Mouse (Mus musculus): ENCODE results near the gene Lztr1. TPM values are rescaled to one million over a fixed set of nuclear protein-coding genes. Genes with fewer than 3 reads are reported as not detected.

Lztr1 gene
- 80.6 TPM for polyA plus RNA-seq (2015; fragmentation: Illumina TruSeq; extraction: RNeasy Lipid Tissue Mini Kit (QIAGEN cat#74804); ENCODE audit: insufficient read depth, low read depth, low replicate concordance)

GRCm38 (mm10) chr16:17508546-17509239 lies at the start of gene Lztr1:
Gene Lztr1, plus strand, starts transcription at chr16:17508688.

GRCm38 (mm10) chr16:17489469-17490111 lies 18.9 kb upstream of the Lztr1 start, which contains the start of gene Aifm3:
Gene Aifm3, plus strand, starts transcription at chr16:17489611.

GRCm38 (mm10) chr16:17530640-17531288 lies 22.3 kb downstream of the Lztr1 start, which contains the start of gene Thap7:
Gene Thap7, minus strand, starts transcription at chr16:17531136.

GRCm38 (mm10) chr16:17561128-17561750 lies 52.8 kb downstream of the Lztr1 start, which contains the start of gene Lrrc74b:
Gene Lrrc74b, minus strand, starts transcription at chr16:17561247.

GRCm38 (mm10) chr16:17561751-17562208 lies 53.3 kb downstream of the Lztr1 start, which contains the start of gene P2rx6:
Gene P2rx6, plus strand, starts transcription at chr16:17561885.

Other genes starting within 250 kb of the Lztr1 start
- 35.5 TPM for gene Tmem191c, start 232.6 kb upstream of the Lztr1 start, polyA plus RNA-seq (2015; fragmentation: Illumina TruSeq; extraction: RNeasy Lipid Tissue Mini Kit (QIAGEN cat#74804); ENCODE audit: insufficient read depth, low read depth, low replicate concordance)
- gene Serpind1, start 177.3 kb upstream of the Lztr1 start, polyA plus RNA-seq (2015; fragmentation: Illumina TruSeq; extraction: RNeasy Lipid Tissue Mini Kit (QIAGEN cat#74804); ENCODE audit: insufficient read depth, low read depth, low replicate concordance), result 0.74 TPM
- gene Snap29, start 102.7 kb upstream of the Lztr1 start, polyA plus RNA-seq (2015; fragmentation: Illumina TruSeq; extraction: RNeasy Lipid Tissue Mini Kit (QIAGEN cat#74804); ENCODE audit: insufficient read depth, low read depth, low replicate concordance), result 4.2 TPM
- 22.8 TPM for gene Pi4ka, start 102.4 kb upstream of the Lztr1 start, polyA plus RNA-seq (2015; fragmentation: Illumina TruSeq; extraction: RNeasy Lipid Tissue Mini Kit (QIAGEN cat#74804); ENCODE audit: insufficient read depth, low read depth, low replicate concordance)
- 4.9 TPM for gene Crkl, start 56.7 kb upstream of the Lztr1 start, polyA plus RNA-seq (2015; fragmentation: Illumina TruSeq; extraction: RNeasy Lipid Tissue Mini Kit (QIAGEN cat#74804); ENCODE audit: insufficient read depth, low read depth, low replicate concordance)
- 5.8 TPM for gene Aifm3, start 19.1 kb upstream of the Lztr1 start, polyA plus RNA-seq (2015; fragmentation: Illumina TruSeq; extraction: RNeasy Lipid Tissue Mini Kit (QIAGEN cat#74804); ENCODE audit: insufficient read depth, low read depth, low replicate concordance)
- 11.2 TPM for gene Thap7, start 22.4 kb downstream of the Lztr1 start, polyA plus RNA-seq (2015; fragmentation: Illumina TruSeq; extraction: RNeasy Lipid Tissue Mini Kit (QIAGEN cat#74804); ENCODE audit: insufficient read depth, low read depth, low replicate concordance)
- not detected for gene Lrrc74b, start 52.6 kb downstream of the Lztr1 start, polyA plus RNA-seq (2015; fragmentation: Illumina TruSeq; extraction: RNeasy Lipid Tissue Mini Kit (QIAGEN cat#74804); ENCODE audit: insufficient read depth, low read depth, low replicate concordance)
- 1.2 TPM for gene P2rx6, start 53.2 kb downstream of the Lztr1 start, polyA plus RNA-seq (2015; fragmentation: Illumina TruSeq; extraction: RNeasy Lipid Tissue Mini Kit (QIAGEN cat#74804); ENCODE audit: insufficient read depth, low read depth, low replicate concordance)
- 13.4 TPM for gene Slc7a4, start 74.5 kb downstream of the Lztr1 start, polyA plus RNA-seq (2015; fragmentation: Illumina TruSeq; extraction: RNeasy Lipid Tissue Mini Kit (QIAGEN cat#74804); ENCODE audit: insufficient read depth, low read depth, low replicate concordance)
- 5.9 TPM for gene Smpd4, start 110.7 kb downstream of the Lztr1 start, polyA plus RNA-seq (2015; fragmentation: Illumina TruSeq; extraction: RNeasy Lipid Tissue Mini Kit (QIAGEN cat#74804); ENCODE audit: insufficient read depth, low read depth, low replicate concordance)
- not detected for gene Ccdc74a, start 137.8 kb downstream of the Lztr1 start, polyA plus RNA-seq (2015; fragmentation: Illumina TruSeq; extraction: RNeasy Lipid Tissue Mini Kit (QIAGEN cat#74804); ENCODE audit: insufficient read depth, low read depth, low replicate concordance)
- gene Med15, start 224.2 kb downstream of the Lztr1 start, polyA plus RNA-seq (2015; fragmentation: Illumina TruSeq; extraction: RNeasy Lipid Tissue Mini Kit (QIAGEN cat#74804); ENCODE audit: insufficient read depth, low read depth, low replicate concordance), result 16.9 TPM

Measured in pancreas, adult 10 weeks (tissue).